Mouse (Mus musculus): Measurements from ENCODE around the gene Mapt.

GRCm38 (mm10) chr11:104221751-104222150 is 9.4 kb upstream of the Mapt start:
- TF ChIP-seq POLR2A (IDR thresholded peaks at IDR 0.05; ENCODE audit: control insufficient read depth, low read depth, low read length) (no peak), CTCF (IDR thresholded peaks at IDR 0.05; ENCODE audit: control insufficient read depth, insufficient read depth, insufficient replicate concordance, low read depth, low read length) (no peak)

Data from testis, adult 2 months (tissue).